Mouse (Mus musculus): ENCODE measurements around the gene Hbb-bs. TPM values are rescaled to one million over a fixed set of nuclear protein-coding genes. Genes with fewer than 3 reads are reported as not detected.
"Not testable (repeated sequence)": the region's sequence is repeated elsewhere in the genome, so short reads cannot be mapped to it uniquely, and the experiment has no call there.

Gene Hbb-bs
- polyA plus RNA-seq, 1 experiment from 2014 or later: 51,353 TPM

DNA sequence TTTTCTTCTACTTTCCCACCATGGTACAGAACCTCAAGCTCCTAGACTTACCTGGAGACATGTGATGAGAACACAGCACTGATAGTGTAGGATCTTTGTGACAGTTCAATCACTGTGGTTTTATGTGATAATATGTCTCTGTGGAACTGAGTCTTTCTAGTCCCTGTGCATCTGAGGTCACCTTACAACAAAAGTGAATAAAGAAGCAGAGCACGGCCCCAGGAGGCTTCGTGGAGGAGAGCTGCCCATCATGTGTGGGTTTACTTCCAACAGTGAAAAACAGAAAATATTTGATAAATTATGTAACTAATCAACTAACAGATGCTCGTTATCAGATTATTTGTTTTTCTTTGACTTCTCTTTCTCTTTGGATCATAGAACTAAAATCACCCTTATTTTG, 48.3 kb downstream of the Hbb-bs start, which contains the start of gene Olfr68:
Gene Olfr68, minus strand, starts transcription at position 101 of the 400 bp plus-strand sequence.
- TF ChIP-seq CTCF (IDR thresholded peaks at IDR 0.05; ENCODE audit: low read depth): no peak
- no peak for TF ChIP-seq EP300 (IDR thresholded peaks at IDR 0.05; ENCODE audit: low read depth)
- no peak for DNase-seq
- no peak within 1 kb of the TSS for H3K9ac ChIP-seq (replicated peaks)

DNA sequence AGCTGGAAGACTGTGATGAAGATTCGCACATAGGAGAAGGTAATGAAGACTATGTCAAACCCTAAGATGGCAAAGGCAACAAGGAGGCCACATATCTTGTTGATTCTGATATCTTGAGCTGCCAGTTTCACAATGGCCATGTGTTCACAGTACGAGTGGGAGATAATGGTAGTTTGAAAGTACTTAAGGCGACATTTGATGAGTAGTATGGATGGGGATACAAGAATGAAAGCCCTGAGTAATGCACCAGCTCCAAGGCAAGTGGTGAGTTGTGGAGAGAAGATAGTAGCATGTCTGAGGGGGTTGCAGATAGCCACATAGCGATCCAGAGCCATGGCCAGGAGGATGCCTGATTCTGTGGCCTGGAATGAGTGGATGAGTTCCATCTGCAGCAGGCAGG, 50.2 kb downstream of the Hbb-bs start:
- not testable (repeated sequence) for H3K4me2 ChIP-seq (ENCODE audit: low read depth, low read length); H3K36me3 ChIP-seq (replicated peaks; ENCODE audit: insufficient read depth, low read length); H3K9me3 ChIP-seq (ENCODE audit: low read length); DNase-seq; H3K9ac ChIP-seq (replicated peaks); H3K4me1 ChIP-seq (ENCODE audit: insufficient read depth); H3K27me3 ChIP-seq (ENCODE audit: insufficient read depth, low read length); H3K4me3 ChIP-seq (ENCODE audit: low read depth, low read length); H3K27ac ChIP-seq (ENCODE audit: low read depth)
- peak; percentile 51 for ATAC-seq
- WGBS (ENCODE audit: insufficient replicate concordance): 70% methylated on average over 4 of the region's 4 CpGs

More for the DNA sequence above, 48.3 kb downstream of the Hbb-bs start, which contains the start of gene Olfr68:
- H3K27ac ChIP-seq (ENCODE audit: low read depth): no peak within 1 kb of the TSS
- no peak within 1 kb of the TSS for H3K4me2 ChIP-seq (ENCODE audit: low read depth, low read length)
- no peaks in the 10 kb centered on the region for H3K4me1 ChIP-seq (ENCODE audit: insufficient read depth)
- ATAC-seq: no peak
- H3K9me3 ChIP-seq (ENCODE audit: low read length): no peaks in the 10 kb centered on the region
- H3K36me3 ChIP-seq (replicated peaks; ENCODE audit: insufficient read depth, low read length): no peaks in the 10 kb centered on the region
- no peak within 1 kb of the TSS for H3K4me3 ChIP-seq (ENCODE audit: low read depth, low read length)
- WGBS (ENCODE audit: insufficient replicate concordance): 75% methylated on average over 3 of the region's 3 CpGs
- no peaks in the 10 kb centered on the region for H3K27me3 ChIP-seq (ENCODE audit: insufficient read depth, low read length)

Other genes starting within 250 kb of the Hbb-bs start
- gene Olfr618, start 238.0 kb downstream of the Hbb-bs start, polyA plus RNA-seq (2015; fragmentation: Nextera tagmentation; extraction: Ambion mirVana): not detected in 2 replicates
- not detected in 2 replicates for gene Olfr619, start 227.5 kb downstream of the Hbb-bs start, polyA plus RNA-seq (2015; fragmentation: Nextera tagmentation; extraction: Ambion mirVana)
- gene Olfr620, start 215.6 kb downstream of the Hbb-bs start, polyA plus RNA-seq (2015; fragmentation: Nextera tagmentation; extraction: Ambion mirVana): not detected in 2 replicates
- gene Olfr622, start 185.4 kb downstream of the Hbb-bs start, polyA plus RNA-seq (2015; fragmentation: Nextera tagmentation; extraction: Ambion mirVana): not detected in 2 replicates
- not detected in 2 replicates for gene Olfr623, start 164.4 kb downstream of the Hbb-bs start, polyA plus RNA-seq (2015; fragmentation: Nextera tagmentation; extraction: Ambion mirVana)
- gene Olfr624, start 156.9 kb downstream of the Hbb-bs start, polyA plus RNA-seq (2015; fragmentation: Nextera tagmentation; extraction: Ambion mirVana): 0.01 TPM in 1 of 2 replicates, not detected in the other
- not detected in 2 replicates for gene Olfr625-ps1, start 145.4 kb downstream of the Hbb-bs start, polyA plus RNA-seq (2015; fragmentation: Nextera tagmentation; extraction: Ambion mirVana)
- gene Olfr243, start 113.4 kb downstream of the Hbb-bs start, polyA plus RNA-seq (2015; fragmentation: Nextera tagmentation; extraction: Ambion mirVana): not detected in 2 replicates
- gene Olfr628, start 97.7 kb downstream of the Hbb-bs start, polyA plus RNA-seq (2015; fragmentation: Nextera tagmentation; extraction: Ambion mirVana): not detected in 2 replicates
- 0.07 and 0.09 TPM in 2 replicates for gene Olfr629, start 83.2 kb downstream of the Hbb-bs start, polyA plus RNA-seq (2015; fragmentation: Nextera tagmentation; extraction: Ambion mirVana)
- gene Olfr630, start 70.8 kb downstream of the Hbb-bs start, polyA plus RNA-seq (2015; fragmentation: Nextera tagmentation; extraction: Ambion mirVana): not detected in 2 replicates
- gene Olfr69, start 56.5 kb downstream of the Hbb-bs start, polyA plus RNA-seq (2015; fragmentation: Nextera tagmentation; extraction: Ambion mirVana): 0.04 TPM in 1 of 2 replicates, not detected in the other
- not detected in 2 replicates for gene Olfr68, start 48.4 kb downstream of the Hbb-bs start, polyA plus RNA-seq (2015; fragmentation: Nextera tagmentation; extraction: Ambion mirVana)
- 0.02 TPM in 1 of 2 replicates, not detected in the other for gene Olfr67, start 36.3 kb downstream of the Hbb-bs start, polyA plus RNA-seq (2015; fragmentation: Nextera tagmentation; extraction: Ambion mirVana)
- gene Hbb-bt, start 14.1 kb downstream of the Hbb-bs start, polyA plus RNA-seq (2015; fragmentation: Nextera tagmentation; extraction: Ambion mirVana): 16,738 and 17,184 TPM in 2 replicates
- not detected in 2 replicates for gene Hbb-bh2, start 12.4 kb upstream of the Hbb-bs start, polyA plus RNA-seq (2015; fragmentation: Nextera tagmentation; extraction: Ambion mirVana)
- 1.8 and 2.5 TPM in 2 replicates for gene Hbb-bh1, start 15.1 kb upstream of the Hbb-bs start, polyA plus RNA-seq (2015; fragmentation: Nextera tagmentation; extraction: Ambion mirVana)
- gene Hbb-y, start 25.1 kb upstream of the Hbb-bs start, polyA plus RNA-seq (2015; fragmentation: Nextera tagmentation; extraction: Ambion mirVana): 5.5 and 5.6 TPM in 2 replicates
- gene Olfr66, start 58.2 kb upstream of the Hbb-bs start, polyA plus RNA-seq (2015; fragmentation: Nextera tagmentation; extraction: Ambion mirVana): not detected in 2 replicates
- gene Olfr64, start 66.4 kb upstream of the Hbb-bs start, polyA plus RNA-seq (2015; fragmentation: Nextera tagmentation; extraction: Ambion mirVana): not detected in 2 replicates
- gene Olfr65, start 75.4 kb upstream of the Hbb-bs start, polyA plus RNA-seq (2015; fragmentation: Nextera tagmentation; extraction: Ambion mirVana): not detected in 2 replicates
- gene Olfr631, start 100.7 kb upstream of the Hbb-bs start, polyA plus RNA-seq (2015; fragmentation: Nextera tagmentation; extraction: Ambion mirVana): not detected in 2 replicates
- gene Olfr632, start 106.3 kb upstream of the Hbb-bs start, polyA plus RNA-seq (2015; fragmentation: Nextera tagmentation; extraction: Ambion mirVana): 0.06 TPM in 1 of 2 replicates, not detected in the other
- not detected in 2 replicates for gene Olfr633, start 116.3 kb upstream of the Hbb-bs start, polyA plus RNA-seq (2015; fragmentation: Nextera tagmentation; extraction: Ambion mirVana)
- gene Olfr635, start 143.1 kb upstream of the Hbb-bs start, polyA plus RNA-seq (2015; fragmentation: Nextera tagmentation; extraction: Ambion mirVana): not detected in 2 replicates
- gene Olfr638, start 170.7 kb upstream of the Hbb-bs start, polyA plus RNA-seq (2015; fragmentation: Nextera tagmentation; extraction: Ambion mirVana): not detected in 2 replicates
- gene Olfr639, start 189.2 kb upstream of the Hbb-bs start, polyA plus RNA-seq (2015; fragmentation: Nextera tagmentation; extraction: Ambion mirVana): not detected in 2 replicates
- gene Olfr640, start 197.5 kb upstream of the Hbb-bs start, polyA plus RNA-seq (2015; fragmentation: Nextera tagmentation; extraction: Ambion mirVana): not detected in 2 replicates
- not detected in 2 replicates for gene Olfr641, start 207.3 kb upstream of the Hbb-bs start, polyA plus RNA-seq (2015; fragmentation: Nextera tagmentation; extraction: Ambion mirVana)
- gene Olfr642, start 224.6 kb upstream of the Hbb-bs start, polyA plus RNA-seq (2015; fragmentation: Nextera tagmentation; extraction: Ambion mirVana): not detected in 2 replicates
- not detected in 2 replicates for gene 4930516K23Rik, start 233.3 kb upstream of the Hbb-bs start, polyA plus RNA-seq (2015; fragmentation: Nextera tagmentation; extraction: Ambion mirVana)
- not detected in 2 replicates for gene Olfr644, start 243.8 kb upstream of the Hbb-bs start, polyA plus RNA-seq (2015; fragmentation: Nextera tagmentation; extraction: Ambion mirVana)